Mouse (Mus musculus) G1E (cell line): Measurements from ENCODE around the gene Tpk1. TPM values are rescaled to one million over a fixed set of nuclear protein-coding genes. Genes with fewer than 3 reads are reported as not detected.

Experiments used
- ATAC-seq: 2 replicates; pipeline ENCODE4 v1.8.0; 2016; ENCODE audit warnings: mild to moderate bottlenecking; ENCODE audit not compliant: insufficient number of reproducible peaks, poor library complexity, low FRiP score, severe bottlenecking; ENCODE audit errors: extremely low read depth
- DNase-seq: peaks from one replicate; pipeline ENCODE4 v3.0.0; 2012; ENCODE audit warnings: low spot score
- H3K27me3 ChIP-seq: 2 replicates; pipeline ENCODE4 v1.6.1; 2012; ENCODE audit warnings: mild to moderate bottlenecking, low read length, inconsistent platforms; ENCODE audit not compliant: insufficient read depth
- H3K36me3 ChIP-seq: replicated peaks from 2 replicates; pipeline ENCODE3; 2012; ENCODE audit warnings: mild to moderate bottlenecking, inconsistent platforms
- H3K4me1 ChIP-seq: 2 replicates; pipeline ENCODE4 v1.6.1; 2012; ENCODE audit warnings: low read depth, low read length, inconsistent platforms, mixed read lengths; ENCODE audit not compliant: insufficient read depth
- H3K4me3 ChIP-seq: 2 replicates; pipeline ENCODE4 v1.5.1; 2012; ENCODE audit warnings: low read depth, mild to moderate bottlenecking, inconsistent platforms, low read length, moderate library complexity, mixed read lengths
- H3K9me3 ChIP-seq: replicated peaks from 2 replicates; pipeline ENCODE4 v1.6.1; 2012; ENCODE audit warnings: inconsistent platforms
- CTCF ChIP-seq: IDR thresholded peaks from 2 replicates; pipeline ENCODE4 v1.5.1; 2012; ENCODE audit warnings: low read depth, low read length, inconsistent platforms, mixed read lengths
- GATA1 ChIP-seq: IDR thresholded peaks from 2 replicates; pipeline ENCODE4 v1.6.1; 2012; ENCODE audit warnings: borderline replicate concordance, low read length, inconsistent platforms, mixed read lengths
- GATA2 ChIP-seq: IDR thresholded peaks from 2 replicates; pipeline ENCODE4 v1.6.1; 2012; ENCODE audit warnings: low read depth, low read length, inconsistent platforms, borderline replicate concordance
- POLR2AphosphoS5 ChIP-seq: IDR thresholded peaks from 2 replicates; pipeline ENCODE4 v1.6.1; 2012; ENCODE audit warnings: low read depth, low read length, inconsistent platforms; ENCODE audit not compliant: insufficient replicate concordance
- TAL1 ChIP-seq: conservative IDR thresholded peaks from 2 replicates; pipeline ENCODE4 v1.6.1; 2012; ENCODE audit warnings: low read depth, low read length, inconsistent platforms, mixed read lengths
- polyA plus RNA-seq: library from polyadenylated mRNA; stranded (reverse); fragments of >175 nt; gene quantifications from 2 replicates; pipeline ENCODE4 v1.2.3, GENCODE M21; 2012
- total RNA-seq, 2 experiments: library from RNA; stranded (forward) in 1 of 2; stranded (reverse) in 1 of 2; fragments of 200-1000 nt in 1 of 2; fragments of >200 nt in 1 of 2; fragmentation: Nextera tagmentation in 1 of 2; gene quantifications; 2 replicates each; pipeline ENCODE4 v1.2.3; 2014 to 2017

Tpk1 gene
- total and polyA plus RNA-seq, 3 experiments: 2.0 to 27.5 (median 10.9) TPM

- ATAC-seq: no peak
- H3K4me1 ChIP-seq: no peaks in the 10 kb centered on the region
- H3K4me3 ChIP-seq: no peak overlapping the region
- no peaks in the 10 kb centered on the region for H3K9me3 ChIP-seq
- H3K27me3 ChIP-seq: no peaks in the 10 kb centered on the region
- no peak for TF ChIP-seq POLR2AphosphoS5
- no peak for TF ChIP-seq GATA2
- TF ChIP-seq TAL1: no peak
- TF ChIP-seq CTCF: no peak
- no peak for TF ChIP-seq GATA1
- no peaks in the 10 kb centered on the region for H3K36me3 ChIP-seq
- DNase-seq: no peak
Observed at GRCm38 (mm10) chr6:43535459-43535858, 130.6 kb downstream of the Tpk1 start.

DNA sequence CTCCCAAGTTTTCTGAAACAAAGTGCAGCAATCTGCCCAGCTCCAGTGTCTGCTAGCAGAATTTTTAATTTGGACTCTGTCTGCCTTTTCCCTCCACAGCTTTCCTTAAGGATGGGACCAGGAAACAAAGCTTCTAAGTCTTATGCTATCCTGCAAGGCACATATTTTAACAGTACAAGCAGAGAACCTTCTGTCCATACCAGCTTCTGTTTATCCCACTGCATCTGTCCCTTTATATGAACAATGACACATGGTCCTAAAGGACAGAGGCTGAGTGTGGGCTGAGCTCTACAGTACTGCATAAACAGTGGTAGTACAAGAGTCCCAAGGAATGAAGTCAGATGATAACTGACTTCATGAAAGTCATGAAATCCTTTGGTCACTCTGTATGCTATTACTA lies 132.8 kb downstream of the Tpk1 start:
- no peak for ATAC-seq
- Histone ChIP-seq H3K27me3 (no peaks in the 10 kb centered on the region), H3K36me3 (no peaks in the 10 kb centered on the region), H3K4me1 (no peaks in the 10 kb centered on the region), H3K4me3 (no peak overlapping the region), H3K9me3 (no peaks in the 10 kb centered on the region)
- TF ChIP-seq CTCF (no peak), GATA2 (no peak), POLR2AphosphoS5 (no peak), TAL1 (no peak), GATA1 (no peak)
- DNase-seq: no peak

- Histone ChIP-seq H3K9me3 (no peaks in the 10 kb centered on the region), H3K36me3 (no peaks in the 10 kb centered on the region), H3K4me1 (no peaks in the 10 kb centered on the region), H3K27me3 (no peaks in the 10 kb centered on the region), H3K4me3 (no peak overlapping the region)
- DNase-seq (no peak), ATAC-seq (no peak)
- TF ChIP-seq TAL1 (no peak), GATA1 (no peak), POLR2AphosphoS5 (no peak), CTCF (no peak), GATA2 (no peak)
Observed at GRCm38 (mm10) chr6:43532822-43533221, 133.3 kb downstream of the Tpk1 start.

GRCm38 (mm10) chr6:43531996-43532395 lies 134.1 kb downstream of the Tpk1 start:
- Histone ChIP-seq H3K27me3 (no peaks in the 10 kb centered on the region), H3K36me3 (no peaks in the 10 kb centered on the region), H3K4me3 (no peak overlapping the region), H3K9me3 (no peaks in the 10 kb centered on the region), H3K4me1 (no peaks in the 10 kb centered on the region)
- TF ChIP-seq GATA2: no peak
- no peak for TF ChIP-seq GATA1
- TF ChIP-seq CTCF: no peak
- TF ChIP-seq TAL1: no peak
- TF ChIP-seq POLR2AphosphoS5: no peak
- ATAC-seq (no peak), DNase-seq (no peak)

- ATAC-seq (no peak), DNase-seq (no peak)
- H3K27me3 ChIP-seq: no peaks in the 10 kb centered on the region
- no peaks in the 10 kb centered on the region for H3K36me3 ChIP-seq
- H3K4me3 ChIP-seq: no peak overlapping the region
- H3K9me3 ChIP-seq: no peaks in the 10 kb centered on the region
- TF ChIP-seq CTCF: no peak
- TF ChIP-seq GATA2: no peak
- no peaks in the 10 kb centered on the region for H3K4me1 ChIP-seq
Observed at GRCm38 (mm10) chr6:43528996-43529395, 137.1 kb downstream of the Tpk1 start.

DNA sequence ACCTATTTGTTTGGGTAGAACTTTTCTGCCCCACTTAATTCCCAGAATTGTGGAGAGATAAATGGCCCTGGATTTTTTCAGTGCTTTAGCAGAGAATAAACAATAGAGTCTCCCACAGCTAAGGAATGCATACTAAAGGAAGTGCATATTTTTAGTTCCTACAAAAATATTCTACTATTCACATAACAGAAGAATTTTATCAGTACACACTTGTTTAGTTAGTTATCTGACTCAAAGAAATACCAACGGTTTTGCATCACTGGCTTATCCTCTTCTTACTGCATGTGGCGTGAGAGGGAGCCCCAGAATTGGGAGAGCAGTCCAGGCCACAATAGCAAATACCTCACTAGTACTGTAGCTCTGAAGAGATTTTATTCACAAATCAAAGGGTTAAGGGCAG lies 141.1 kb downstream of the Tpk1 start:
- no peaks in the 10 kb centered on the region for H3K27me3 ChIP-seq
- ATAC-seq: no peak
- no peak overlapping the region for H3K4me3 ChIP-seq
- DNase-seq: no peak
- no peaks in the 10 kb centered on the region for H3K36me3 ChIP-seq
- TF ChIP-seq POLR2AphosphoS5 (no peak), TAL1 (no peak), GATA1 (no peak), GATA2 (no peak), CTCF (no peak)
- H3K4me1 ChIP-seq: no peaks in the 10 kb centered on the region
- no peaks in the 10 kb centered on the region for H3K9me3 ChIP-seq

DNA sequence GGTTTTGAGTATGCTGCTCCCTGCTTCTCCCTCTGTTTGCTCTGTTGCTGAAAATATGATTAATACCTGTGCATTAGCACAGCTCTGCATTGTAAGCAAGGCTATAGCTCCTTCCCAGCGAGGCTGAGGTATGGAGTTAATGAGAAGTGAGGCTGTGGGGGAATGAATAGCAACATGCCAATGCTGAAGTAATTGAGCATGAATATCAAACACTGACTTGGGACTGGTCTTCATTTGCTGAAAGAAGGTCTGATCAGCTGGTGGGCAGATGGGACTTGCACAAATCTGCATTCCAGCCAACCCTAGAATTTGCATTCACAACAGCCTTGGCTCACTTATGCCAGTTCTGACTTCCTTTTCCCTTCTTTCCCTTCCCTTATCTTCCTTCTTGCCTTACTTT lies 144.0 kb downstream of the Tpk1 start:
- no peaks in the 10 kb centered on the region for H3K4me1 ChIP-seq
- ATAC-seq (no peak), DNase-seq (no peak)
- no peaks in the 10 kb centered on the region for H3K9me3 ChIP-seq
- TF ChIP-seq TAL1 (no peak), POLR2AphosphoS5 (no peak), GATA1 (no peak), GATA2 (no peak), CTCF (no peak)
- H3K27me3 ChIP-seq: no peaks in the 10 kb centered on the region
- H3K36me3 ChIP-seq: no peaks in the 10 kb centered on the region
- H3K4me3 ChIP-seq: no peak overlapping the region
